8 mouse cellular contexts compared by ENCODE assay signal in the genomic region with DNA sequence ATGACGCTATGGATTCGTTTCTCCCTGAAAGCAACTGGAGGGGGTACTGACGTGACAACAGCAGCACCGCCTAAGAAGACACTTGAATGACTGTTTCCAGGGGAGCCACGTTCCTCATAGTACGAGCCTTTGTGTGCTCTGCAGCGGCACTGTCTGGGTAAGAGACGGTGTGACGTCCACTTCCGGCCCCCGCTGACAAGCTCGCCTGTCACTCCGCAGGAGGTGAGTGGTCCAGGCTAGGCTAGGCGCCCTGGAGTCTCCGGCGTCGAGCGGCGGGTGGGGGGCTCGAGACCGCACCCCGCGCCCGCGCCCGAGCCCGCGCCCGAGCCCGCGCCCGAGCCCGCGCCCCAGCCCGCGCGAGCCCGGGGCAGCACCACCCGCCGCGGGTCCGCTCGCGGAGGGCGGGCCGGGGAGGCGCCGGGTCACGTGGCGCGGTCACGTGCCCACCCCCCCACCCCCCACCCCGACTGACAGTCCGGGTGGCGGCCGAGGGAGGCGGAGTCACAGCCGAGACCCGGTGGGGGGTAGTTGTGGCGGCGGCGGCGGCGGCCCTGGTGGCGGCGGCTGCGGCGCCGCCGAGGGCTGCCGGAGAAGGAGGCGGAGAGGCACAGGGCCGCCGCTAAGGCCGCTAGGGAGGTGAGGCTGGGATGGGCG. TPM values are rescaled to one million over a fixed set of nuclear protein-coding genes. Genes with fewer than 3 reads are reported as not detected.
DNase-seq lines count a peak whose midpoint lies in the region; TF ChIP-seq lines count a peak whose summit lies in the region.

A gene (plus strand): TSS at position 77 of the 654 bp plus-strand sequence.

- peaks cover 4% of the 10 kb centered on the region; the same call in 1 of the 2 replicates for H3K4me1 ChIP-seq in cortical plate, adult 2 months (ENCODE audit: control insufficient read depth, insufficient read depth, low read length)

- peak; percentile 68 for TF ChIP-seq POLR2A in cortical plate, adult 2 months (IDR thresholded peaks at IDR 0.05; ENCODE audit: extremely low read depth, insufficient read depth, low read length)

- H3K79me2 ChIP-seq in macrophage (ENCODE audit: inconsistent target), result peaks cover 46% of the 10 kb centered on the region

- no peak for TF ChIP-seq CTCF in cortical plate, adult 2 months (IDR thresholded peaks at IDR 0.05; ENCODE audit: extremely low read depth, insufficient read depth, low read length)
- no peak for TF ChIP-seq CTCF in left cerebral cortex, adult 2 months (IDR thresholded peaks at IDR 0.05)

- H3K36me3 ChIP-seq in macrophage (ENCODE audit: inconsistent target), result no peaks in the 10 kb centered on the region

- DNase-seq in adipocyte (ENCODE audit: low spot score), result peak; percentile 81
- peak; percentile 80 for DNase-seq in gastrocnemius, postnatal 10 days
- peak; percentile 41 for DNase-seq in hindlimb bud, embryonic 11.5 days (ENCODE audit: extremely low spot score, low read depth, low spot score)
- DNase-seq in left cerebral cortex, adult 2 months (ENCODE audit: extremely low spot score in 1 of 2, low spot score in 2 of 2), result peak; percentile 75 to 84
- DNase-seq in retina, postnatal 7 days (ENCODE audit: low read depth, low spot score), result peak; percentile 73
- peak; percentile 74 to 78 for DNase-seq in urinary bladder, adult 18-20 months (ENCODE audit: low spot score in 2 of 2)

- peak within 1 kb of the TSS; percentile 48 for H3K4me3 ChIP-seq in cortical plate, adult 2 months (ENCODE audit: insufficient read depth, low read length)
- peak within 1 kb of the TSS; percentile 88 for H3K4me3 ChIP-seq in left cerebral cortex, adult 2 months
- H3K4me3 ChIP-seq in macrophage (ENCODE audit: inconsistent target), result peak within 1 kb of the TSS; percentile 61

- under 1% methylated on average over 32 of the region's 76 CpGs for WGBS in macrophage (ENCODE audit: missing documents)

- H3K27ac ChIP-seq in cortical plate, adult 2 months (ENCODE audit: insufficient read depth, low read length), result peak within 1 kb of the TSS; percentile 85
- H3K27ac ChIP-seq in left cerebral cortex, adult 2 months, result peak within 1 kb of the TSS; percentile 95
- H3K27ac ChIP-seq in macrophage, result peak within 1 kb of the TSS; percentile 59

- intact Hi-C loops in left cerebral cortex, adult 2 months (cut with DNase I), result loop anchor here (5.0 kb wide), 3 partner anchors 66 to 101 kb away; no protein-coding TSS in a partner anchor

RNA-seq across cellular contexts. Expression of the gene that starts here (rescaled TPM):
- 79.1 and 82.0 TPM in 2 replicates for polyA plus RNA-seq in cortical plate, adult 2 months (2012; rRNA removed)
- 100 to 1,000 TPM; 111 to 116 TPM for total RNA-seq in gastrocnemius, postnatal 10 days (2021)
- 100 to 1,000 TPM; 342 to 345 TPM for total RNA-seq in left cerebral cortex, adult 2 months (2021)
- 100 to 1,000 TPM; 163 to 320 (median 235) TPM for total RNA-seq in macrophage (2018; cell fraction: chromatin; rRNA removed)
- 10 to 100 TPM; 52.4 to 91.7 (median 73.0) TPM for total RNA-seq in macrophage (2018; cell fraction: cytosol; rRNA removed)
- 100 to 1,000 TPM; 112 to 259 (median 158) TPM for total RNA-seq in macrophage (2018; cell fraction: nucleus; rRNA removed)
- 31.1 to 65.5 TPM (median 44.2 TPM) in 3 replicates for polyA plus RNA-seq in macrophage (2018)

Comparison
In these comparisons a context has a peak if more than half of its experiments do, and no peak if none do; other contexts are left out.
1. Peak in every context shown above with its lines: DNase-seq, H3K4me3 ChIP-seq and H3K27ac ChIP-seq.